Mouse (Mus musculus) liver, embryonic 14.5 days (tissue): ENCODE measurements at regions not wholly inside any gene's neighbourhood (a gene's known extent, or its start where the extent isn't known, plus 50 kb on each side); places are given as distances from the start of the nearest gene placed in this dataset.

Experiments
- CTCF ChIP-seq: IDR thresholded peaks from 2 replicates; pipeline ENCODE4 v1.5.1; 2016; ENCODE audit warnings: antibody characterized with exemption, low read depth, control low read depth
- EP300 ChIP-seq: IDR thresholded peaks from 2 replicates; pipeline ENCODE4 v1.6.1; 2016; ENCODE audit warnings: antibody characterized with exemption, low read depth

- TF ChIP-seq CTCF (peak; percentile 31; the same call in 1 of the 2 replicates), EP300 (no peak)
These were observed 157.8 kb upstream of the H2al1a start for GRCm38 (mm10) chrX:11141294-11141693.
